Mouse (Mus musculus): ENCODE measurements around the gene Scarb1. TPM values are rescaled to one million over a fixed set of nuclear protein-coding genes. Genes with fewer than 3 reads are reported as not detected.
A peak's percentile ranks its signal among the peaks of the same experiment; 100 is the strongest.

The Scarb1 gene
- polyA plus RNA-seq, 1 experiment from 2014 or later: 17.6 TPM

- DNase-seq (ENCODE audit: low spot score) (no peak), ATAC-seq (no peak)
- 92% methylated on average over 8 of the region's 8 CpGs for WGBS
- Histone ChIP-seq H3K9me3 (replicated peaks; ENCODE audit: control insufficient read depth, low read length) (no peaks in the 10 kb centered on the region), H3K36me3 (ENCODE audit: control insufficient read depth, insufficient read depth, low read length) (no peaks in the 10 kb centered on the region), H3K4me1 (ENCODE audit: control insufficient read depth, insufficient read depth, low read length) (no peaks in the 10 kb centered on the region), H3K9ac (ENCODE audit: low read length) (no peak overlapping the region), H3K4me2 (ENCODE audit: low read length) (no peak overlapping the region), H3K27me3 (replicated peaks; ENCODE audit: control insufficient read depth, insufficient read depth, low read length) (no peaks in the 10 kb centered on the region), H3K27ac (ENCODE audit: low read depth, low read length) (no peak overlapping the region), H3K4me3 (ENCODE audit: low read depth, low read length) (no peak overlapping the region)
Measured at GRCm38 (mm10) chr5:125317953-125318352, 22.9 kb downstream of the Scarb1 start.

GRCm38 (mm10) chr5:125317296-125317695, 23.6 kb downstream of the Scarb1 start:
- H3K9ac ChIP-seq (ENCODE audit: low read length): no peak overlapping the region
- no peak overlapping the region for H3K4me3 ChIP-seq (ENCODE audit: low read depth, low read length)
- H3K4me2 ChIP-seq (ENCODE audit: low read length): no peak overlapping the region
- H3K9me3 ChIP-seq (replicated peaks; ENCODE audit: control insufficient read depth, low read length): no peaks in the 10 kb centered on the region
- whole genome bisulfite sequencing: 88% methylated on average over 7 of the region's 7 CpGs
- DNase-seq (ENCODE audit: low spot score) (no peak), ATAC-seq (no peak)
- H3K4me1 ChIP-seq (ENCODE audit: control insufficient read depth, insufficient read depth, low read length): no peaks in the 10 kb centered on the region
- no peaks in the 10 kb centered on the region for H3K36me3 ChIP-seq (ENCODE audit: control insufficient read depth, insufficient read depth, low read length)
- no peak overlapping the region for H3K27ac ChIP-seq (ENCODE audit: low read depth, low read length)
- no peaks in the 10 kb centered on the region for H3K27me3 ChIP-seq (replicated peaks; ENCODE audit: control insufficient read depth, insufficient read depth, low read length)

GRCm38 (mm10) chr5:125316771-125317170, 24.1 kb downstream of the Scarb1 start:
- ATAC-seq: no peak

GRCm38 (mm10) chr5:125315110-125315509, 25.8 kb downstream of the Scarb1 start:
- no peak for ATAC-seq
- Histone ChIP-seq H3K9me3 (replicated peaks; ENCODE audit: control insufficient read depth, low read length) (no peaks in the 10 kb centered on the region), H3K27ac (ENCODE audit: low read depth, low read length) (no peak overlapping the region), H3K36me3 (ENCODE audit: control insufficient read depth, insufficient read depth, low read length) (no peaks in the 10 kb centered on the region), H3K4me1 (ENCODE audit: control insufficient read depth, insufficient read depth, low read length) (no peaks in the 10 kb centered on the region), H3K4me3 (ENCODE audit: low read depth, low read length) (no peak overlapping the region), H3K27me3 (replicated peaks; ENCODE audit: control insufficient read depth, insufficient read depth, low read length) (no peaks in the 10 kb centered on the region), H3K4me2 (ENCODE audit: low read length) (no peak overlapping the region), H3K9ac (ENCODE audit: low read length) (no peak overlapping the region)
- no peak for DNase-seq (ENCODE audit: low spot score)
- 89% methylated on average over 1 of the region's 1 CpGs for WGBS

More at GRCm38 (mm10) chr5:125316771-125317170, 24.1 kb downstream of the Scarb1 start:
- no peak for DNase-seq (ENCODE audit: low spot score)
- WGBS: 91% methylated on average over 2 of the region's 2 CpGs
- Histone ChIP-seq H3K9ac (ENCODE audit: low read length) (no peak overlapping the region), H3K9me3 (replicated peaks; ENCODE audit: control insufficient read depth, low read length) (no peaks in the 10 kb centered on the region), H3K27ac (ENCODE audit: low read depth, low read length) (no peak overlapping the region), H3K4me2 (ENCODE audit: low read length) (no peak overlapping the region), H3K36me3 (ENCODE audit: control insufficient read depth, insufficient read depth, low read length) (no peaks in the 10 kb centered on the region), H3K4me3 (ENCODE audit: low read depth, low read length) (no peak overlapping the region), H3K4me1 (ENCODE audit: control insufficient read depth, insufficient read depth, low read length) (no peaks in the 10 kb centered on the region), H3K27me3 (replicated peaks; ENCODE audit: control insufficient read depth, insufficient read depth, low read length) (no peaks in the 10 kb centered on the region)

GRCm38 (mm10) chr5:125313991-125314390, 26.9 kb downstream of the Scarb1 start:
- H3K27me3 ChIP-seq (replicated peaks; ENCODE audit: control insufficient read depth, insufficient read depth, low read length): no peaks in the 10 kb centered on the region
- H3K4me2 ChIP-seq (ENCODE audit: low read length): no peak overlapping the region
- H3K36me3 ChIP-seq (ENCODE audit: control insufficient read depth, insufficient read depth, low read length): no peaks in the 10 kb centered on the region
- ATAC-seq (no peak), DNase-seq (ENCODE audit: low spot score) (peak; percentile 17)
- no peaks in the 10 kb centered on the region for H3K9me3 ChIP-seq (replicated peaks; ENCODE audit: control insufficient read depth, low read length)
- no peaks in the 10 kb centered on the region for H3K4me1 ChIP-seq (ENCODE audit: control insufficient read depth, insufficient read depth, low read length)
- WGBS: 76% methylated on average over 11 of the region's 11 CpGs
- H3K27ac ChIP-seq (ENCODE audit: low read depth, low read length): no peak overlapping the region
- H3K9ac ChIP-seq (ENCODE audit: low read length): no peak overlapping the region
- H3K4me3 ChIP-seq (ENCODE audit: low read depth, low read length): no peak overlapping the region

- no peaks in the 10 kb centered on the region for H3K27me3 ChIP-seq (replicated peaks; ENCODE audit: control insufficient read depth, insufficient read depth, low read length)
- H3K9me3 ChIP-seq (replicated peaks; ENCODE audit: control insufficient read depth, low read length): no peaks in the 10 kb centered on the region
- H3K9ac ChIP-seq (ENCODE audit: low read length): no peak overlapping the region
- H3K4me3 ChIP-seq (ENCODE audit: low read depth, low read length): no peak overlapping the region
- no peak for DNase-seq (ENCODE audit: low spot score)
- no peak for ATAC-seq
- H3K4me1 ChIP-seq (ENCODE audit: control insufficient read depth, insufficient read depth, low read length): no peaks in the 10 kb centered on the region
- WGBS: 88% methylated on average over 13 of the region's 13 CpGs
- H3K27ac ChIP-seq (ENCODE audit: low read depth, low read length): no peak overlapping the region
- no peaks in the 10 kb centered on the region for H3K36me3 ChIP-seq (ENCODE audit: control insufficient read depth, insufficient read depth, low read length)
- H3K4me2 ChIP-seq (ENCODE audit: low read length): no peak overlapping the region
Measured at GRCm38 (mm10) chr5:125312970-125313597, 27.8 kb downstream of the Scarb1 start.

- ATAC-seq: no peak
- Histone ChIP-seq H3K4me1 (ENCODE audit: control insufficient read depth, insufficient read depth, low read length) (no peaks in the 10 kb centered on the region), H3K4me2 (ENCODE audit: low read length) (no peak overlapping the region), H3K27ac (ENCODE audit: low read depth, low read length) (no peak overlapping the region), H3K4me3 (ENCODE audit: low read depth, low read length) (no peak overlapping the region), H3K36me3 (ENCODE audit: control insufficient read depth, insufficient read depth, low read length) (no peaks in the 10 kb centered on the region), H3K9ac (ENCODE audit: low read length) (no peak overlapping the region), H3K27me3 (replicated peaks; ENCODE audit: control insufficient read depth, insufficient read depth, low read length) (no peaks in the 10 kb centered on the region), H3K9me3 (replicated peaks; ENCODE audit: control insufficient read depth, low read length) (no peaks in the 10 kb centered on the region)
- DNase-seq (ENCODE audit: low spot score): no peak
- WGBS: 78% methylated on average over 2 of the region's 2 CpGs
Measured at GRCm38 (mm10) chr5:125310986-125311385, 29.9 kb downstream of the Scarb1 start.

- Histone ChIP-seq H3K4me2 (ENCODE audit: low read length) (no peak overlapping the region), H3K36me3 (ENCODE audit: control insufficient read depth, insufficient read depth, low read length) (no peaks in the 10 kb centered on the region), H3K9me3 (replicated peaks; ENCODE audit: control insufficient read depth, low read length) (no peaks in the 10 kb centered on the region), H3K9ac (ENCODE audit: low read length) (no peak overlapping the region), H3K27me3 (replicated peaks; ENCODE audit: control insufficient read depth, insufficient read depth, low read length) (no peaks in the 10 kb centered on the region), H3K27ac (ENCODE audit: low read depth, low read length) (no peak overlapping the region), H3K4me1 (ENCODE audit: control insufficient read depth, insufficient read depth, low read length) (no peaks in the 10 kb centered on the region), H3K4me3 (ENCODE audit: low read depth, low read length) (no peak overlapping the region)
- 82% methylated on average over 7 of the region's 7 CpGs for WGBS
- ATAC-seq: no peak
- DNase-seq (ENCODE audit: low spot score): no peak
Measured at GRCm38 (mm10) chr5:125309193-125309592, 31.7 kb downstream of the Scarb1 start.

- Histone ChIP-seq H3K9me3 (replicated peaks; ENCODE audit: control insufficient read depth, low read length) (no peaks in the 10 kb centered on the region), H3K4me2 (ENCODE audit: low read length) (no peak overlapping the region), H3K27me3 (replicated peaks; ENCODE audit: control insufficient read depth, insufficient read depth, low read length) (no peaks in the 10 kb centered on the region), H3K36me3 (ENCODE audit: control insufficient read depth, insufficient read depth, low read length) (no peaks in the 10 kb centered on the region), H3K27ac (ENCODE audit: low read depth, low read length) (no peak overlapping the region), H3K9ac (ENCODE audit: low read length) (no peak overlapping the region), H3K4me3 (ENCODE audit: low read depth, low read length) (no peak overlapping the region), H3K4me1 (ENCODE audit: control insufficient read depth, insufficient read depth, low read length) (no peaks in the 10 kb centered on the region)
- ATAC-seq: no peak
- WGBS: 82% methylated on average over 13 of the region's 13 CpGs
- no peak for DNase-seq (ENCODE audit: low spot score)
Measured at GRCm38 (mm10) chr5:125306824-125307223, 34.1 kb downstream of the Scarb1 start.

All from forebrain, embryonic 14.5 days (tissue).